Mouse (Mus musculus) skeletal muscle tissue, postnatal 0 days (tissue): ENCODE results near the gene Rrp8. TPM values are rescaled to one million over a fixed set of nuclear protein-coding genes. Genes with fewer than 3 reads are reported as not detected.

Experiments used
- polyA plus RNA-seq: library from polyadenylated mRNA; unstranded; fragments of >200 nt; fragmentation: Nextera tagmentation; extraction: Ambion mirVana; gene quantifications from 2 replicates; pipeline ENCODE4 v1.2.1, GENCODE M21; 2015

The Rrp8 gene
- 16.4 and 21.1 TPM in 2 replicates for polyA plus RNA-seq

DNA sequence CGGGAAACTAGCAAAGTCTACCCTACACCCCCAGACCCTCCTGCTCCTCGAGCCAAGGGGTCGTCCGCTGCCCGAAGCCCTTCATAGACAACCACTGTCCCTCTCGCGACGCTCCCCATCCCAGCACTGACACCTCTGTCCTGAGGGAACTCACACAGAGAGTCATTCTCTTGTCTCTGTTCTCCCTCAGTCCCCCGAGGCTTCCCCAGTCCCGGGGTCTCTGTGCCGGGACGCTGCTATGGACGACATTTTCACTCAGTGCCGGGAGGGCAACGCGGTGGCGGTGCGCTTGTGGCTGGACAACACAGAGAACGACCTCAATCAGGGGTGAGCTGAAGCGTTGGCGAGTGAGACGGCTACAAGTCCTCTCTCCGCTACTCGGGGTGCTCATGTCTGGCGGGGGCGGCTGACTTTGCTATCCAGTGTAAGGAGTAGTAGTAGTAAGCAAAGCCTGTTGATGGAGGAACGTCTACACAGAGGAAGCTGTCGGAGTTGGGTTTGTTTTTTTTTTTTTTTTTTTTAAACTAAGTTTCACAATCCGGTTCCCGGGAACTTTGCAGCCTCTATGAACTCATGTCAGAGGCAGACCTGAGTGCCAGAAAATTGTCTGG is at the start of gene Rrp8:
Gene Rrp8, minus strand, starts transcription at position 475 of the 611 bp plus-strand sequence.

DNA sequence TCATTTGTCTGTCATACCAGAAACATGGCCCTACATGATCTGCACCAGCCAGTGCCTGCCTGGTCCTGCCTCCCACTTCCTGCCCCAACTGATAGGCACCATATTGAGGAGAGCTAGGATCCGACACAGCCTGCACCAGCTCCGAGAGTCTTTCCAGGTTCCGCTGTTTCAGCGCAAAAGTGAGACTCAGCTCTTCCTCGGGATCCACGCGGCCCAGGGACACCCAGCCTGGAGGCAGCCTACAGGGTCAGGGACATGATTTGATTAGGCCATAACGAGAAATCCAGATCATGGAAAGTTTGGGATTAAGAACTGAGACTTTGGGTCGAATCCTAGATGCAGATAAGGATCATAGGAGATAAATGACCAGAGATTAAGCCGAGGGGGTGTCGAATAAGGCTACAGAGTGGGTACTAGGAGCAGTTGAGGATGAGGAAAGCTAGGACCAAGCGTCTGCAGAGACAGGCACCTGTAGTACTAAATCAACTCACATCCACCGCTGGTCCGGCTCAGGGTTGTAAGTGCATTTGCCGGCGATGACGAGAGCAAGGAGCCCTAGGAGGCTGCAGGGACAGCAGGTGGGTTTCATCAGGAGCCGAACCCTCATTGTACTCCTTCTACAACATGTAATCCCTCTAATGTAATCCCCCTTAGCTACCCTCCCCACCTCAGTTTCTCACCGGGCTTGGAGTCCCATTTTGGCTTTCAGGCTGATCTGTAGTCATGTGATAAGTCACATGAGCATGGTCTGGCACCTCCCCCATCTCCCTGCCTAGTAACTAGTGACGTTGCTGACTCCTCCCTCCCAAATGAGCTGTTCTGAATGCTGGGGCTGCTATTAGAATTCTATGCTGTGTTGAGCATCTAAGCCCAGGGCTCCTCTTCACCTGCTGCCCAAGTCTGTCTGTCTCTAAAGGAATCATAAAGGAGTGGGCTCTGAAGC is 14.6 kb upstream of the Rrp8 start, which contains the start of gene Tpp1:
Gene Tpp1, minus strand, starts transcription at position 745 of the 943 bp plus-strand sequence.

DNA sequence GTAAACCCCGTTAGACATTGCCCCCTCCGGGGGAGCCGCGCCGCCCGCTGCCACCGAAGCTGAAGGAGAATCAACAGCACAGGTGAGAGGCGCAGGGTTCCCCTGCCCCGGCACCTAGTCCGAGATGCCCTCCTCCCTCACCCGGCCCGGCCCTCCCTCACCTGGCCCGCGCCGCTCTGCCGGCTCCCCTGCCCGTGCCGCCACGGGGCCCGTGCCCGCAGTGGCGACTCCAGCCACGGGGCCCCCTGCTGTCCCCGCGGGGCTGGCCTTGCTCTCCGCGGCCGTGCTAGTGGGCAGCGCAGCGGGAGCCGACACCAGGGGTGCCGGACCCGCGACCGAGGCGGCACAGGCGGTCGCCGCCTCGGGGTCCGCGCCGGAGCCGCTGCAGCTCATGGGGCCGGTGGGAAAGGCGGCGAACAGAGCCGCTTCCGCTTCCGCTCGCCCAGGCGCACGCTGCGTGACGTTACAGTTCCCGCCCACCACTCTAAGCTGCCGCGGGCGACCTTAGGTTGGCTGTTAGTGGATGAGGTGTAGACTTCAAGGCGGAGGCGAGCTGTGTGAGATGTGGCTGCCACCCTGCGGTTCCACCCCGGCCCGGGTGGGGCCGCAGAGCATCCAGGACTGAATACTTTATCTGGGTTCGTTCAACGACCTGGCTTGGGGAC is 6.9 kb upstream of the Rrp8 start, which contains the start of gene Taf10:
Gene Taf10, minus strand, starts transcription at position 436 of the 665 bp plus-strand sequence.

GRCm38 (mm10) chr7:105736264-105736901 is 802 bp downstream of the Rrp8 start, which contains the start of gene Ilk:
Gene Ilk, plus strand, starts transcription at chr7:105736592.

Other genes starting within 250 kb of the Rrp8 start
- 41.9 and 44.7 TPM in 2 replicates for gene Smpd1, start 183.0 kb downstream of the Rrp8 start, polyA plus RNA-seq
- 15.7 and 18.3 TPM in 2 replicates for gene Apbb1, start 155.7 kb downstream of the Rrp8 start, polyA plus RNA-seq
- gene Hpx, start 137.2 kb downstream of the Rrp8 start, polyA plus RNA-seq = 0.54 and 0.94 TPM in 2 replicates
- gene Trim3, start 103.8 kb downstream of the Rrp8 start, polyA plus RNA-seq = 15.6 and 17.9 TPM in 2 replicates
- gene Timm10b, start 97.3 kb downstream of the Rrp8 start, polyA plus RNA-seq = 179 and 197 TPM in 2 replicates
- gene Arfip2, start 97.0 kb downstream of the Rrp8 start, polyA plus RNA-seq = 32.8 and 41.9 TPM in 2 replicates
- 37.9 and 39.9 TPM in 2 replicates for gene Gm45799, start 96.8 kb downstream of the Rrp8 start, polyA plus RNA-seq
- 0.46 and 0.71 TPM in 2 replicates for gene Dnhd1, start 86.6 kb downstream of the Rrp8 start, polyA plus RNA-seq
- gene Ilk, start 793 bp downstream of the Rrp8 start, polyA plus RNA-seq = 343 and 379 TPM in 2 replicates
- 75.4 and 75.7 TPM in 2 replicates for gene Taf10, start 7.0 kb upstream of the Rrp8 start, polyA plus RNA-seq
- gene Tpp1, start 14.8 kb upstream of the Rrp8 start, polyA plus RNA-seq = 45.6 and 54.1 TPM in 2 replicates
- 3.5 TPM in 2 replicates for gene Dchs1, start 50.3 kb upstream of the Rrp8 start, polyA plus RNA-seq
- 334 and 340 TPM in 2 replicates for gene Mrpl17, start 73.7 kb upstream of the Rrp8 start, polyA plus RNA-seq
- 1.3 TPM in 1 of 2 replicates, not detected in the other for gene Gm4070, start 216.6 kb upstream of the Rrp8 start, polyA plus RNA-seq